Mouse (Mus musculus): ENCODE results near the gene Rdm1.
"Not testable (repeated sequence)": the region's sequence is repeated elsewhere in the genome, so short reads cannot be mapped to it uniquely, and the experiment has no call there.

The Rdm1 gene

DNA sequence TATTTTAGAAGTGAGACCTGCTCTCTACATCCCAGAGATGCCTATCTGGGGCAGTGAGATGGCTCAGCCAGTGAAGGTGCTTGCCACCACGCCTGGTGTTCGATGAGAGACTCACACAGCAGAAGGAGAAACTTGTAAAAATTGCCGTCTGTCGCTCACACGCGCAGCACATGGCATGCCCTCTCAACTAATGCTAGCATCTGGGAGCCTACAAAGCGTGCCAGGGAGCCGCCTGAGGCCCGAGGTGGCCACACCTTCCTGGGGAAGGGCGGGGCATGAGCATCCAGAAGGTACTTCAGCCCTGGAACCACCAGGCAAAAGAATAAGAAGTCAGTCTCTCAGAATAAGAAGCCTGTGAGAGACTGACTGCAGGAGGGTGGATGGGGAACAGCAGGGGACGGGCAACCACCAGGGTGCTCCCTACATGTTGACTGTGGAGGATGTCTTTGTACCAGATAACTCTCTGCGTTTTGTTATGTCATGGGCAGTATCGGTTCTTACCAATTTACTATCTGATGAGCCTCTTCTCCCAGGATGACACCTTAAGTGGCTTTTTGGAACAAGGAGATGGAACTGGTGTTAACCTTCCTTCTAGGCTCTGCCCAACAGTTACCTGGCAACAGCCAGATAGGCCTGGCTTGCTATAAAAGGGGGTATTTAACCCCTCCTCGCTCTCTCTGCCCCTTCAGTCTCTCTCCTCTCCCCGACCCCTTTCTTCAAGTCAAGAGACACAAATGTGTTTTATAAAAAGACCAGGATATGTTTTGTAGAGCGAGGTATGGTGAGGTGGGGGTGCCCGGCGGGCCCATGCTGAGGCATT is 9.8 kb upstream of the Rdm1 start:
- DNase-seq (ENCODE audit: low read depth, low spot score), result no peak

DNA sequence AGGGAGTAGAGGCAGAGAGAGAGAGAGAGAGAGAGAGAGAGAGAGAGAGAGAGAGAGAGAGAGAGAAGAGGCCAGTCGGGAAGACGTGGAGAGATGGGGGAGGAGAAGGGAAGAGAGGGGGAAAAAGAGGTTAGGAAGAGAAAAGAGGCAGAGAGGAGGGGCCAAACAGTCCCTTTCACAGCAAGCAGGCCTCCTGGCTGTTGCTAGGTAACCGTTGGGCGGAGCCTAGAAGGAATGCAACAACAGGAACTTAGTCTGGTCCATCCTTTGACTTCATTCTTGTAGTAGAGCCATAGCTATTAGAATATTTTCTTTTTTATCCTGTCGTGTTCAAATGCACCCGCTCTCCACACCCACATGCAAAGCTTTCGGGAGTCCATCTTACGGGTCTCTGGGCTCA is 9.1 kb upstream of the Rdm1 start:
- DNase-seq (ENCODE audit: low read depth, low spot score), result peak; percentile 70

- no peak for DNase-seq (ENCODE audit: low read depth, low spot score)
Measured at GRCm38 (mm10) chr11:101618596-101618995, 8.4 kb upstream of the Rdm1 start.

DNA sequence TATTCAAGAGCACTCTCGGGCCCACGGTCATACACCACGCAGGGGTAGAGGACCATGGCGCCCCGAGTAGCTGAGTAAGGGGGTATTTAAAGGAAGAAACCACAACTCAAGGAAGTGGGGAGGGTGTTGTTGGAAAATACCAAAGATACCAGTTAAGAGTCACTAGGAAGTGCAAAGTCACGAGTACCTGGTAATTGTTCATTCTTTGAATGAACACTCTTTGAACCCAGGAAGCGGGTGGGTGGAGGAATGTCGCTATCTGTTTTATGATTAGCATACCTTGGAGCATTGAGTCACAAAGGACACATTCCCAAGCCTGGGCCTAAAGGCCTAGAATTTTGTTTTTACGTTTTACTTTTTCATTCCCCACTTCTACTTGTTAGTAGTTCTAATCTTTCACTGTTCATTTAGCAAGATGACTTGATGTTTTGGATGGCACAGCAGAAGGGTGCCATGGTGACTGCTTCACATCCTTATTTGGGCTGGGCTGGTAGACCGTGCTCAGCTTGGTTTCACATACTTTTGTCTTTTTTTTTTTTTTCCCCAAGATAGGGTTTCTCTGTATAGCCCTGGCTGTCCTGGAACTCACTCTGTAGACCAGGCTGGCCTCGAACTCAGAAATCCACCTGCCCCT is 6.9 kb upstream of the Rdm1 start:
- DNase-seq (ENCODE audit: low read depth, low spot score), result not testable (repeated sequence)

DNA sequence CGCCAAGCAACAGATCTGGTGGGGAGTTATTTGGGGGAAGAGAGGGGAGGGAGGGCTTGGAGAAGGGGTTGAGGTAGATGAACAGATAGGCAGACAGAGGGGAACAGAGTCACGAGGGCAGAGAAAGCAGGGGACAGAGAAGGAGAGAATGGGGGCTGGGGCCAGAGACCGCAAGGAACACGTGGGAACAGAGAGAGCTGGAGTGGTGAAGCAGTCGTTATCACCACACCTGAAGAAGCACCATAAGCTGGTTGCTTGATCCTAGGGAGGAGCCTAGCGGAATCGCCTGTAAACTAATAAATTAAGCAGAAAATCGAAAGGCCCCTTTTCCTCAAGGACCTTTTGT is 373 bp upstream of the Rdm1 start:
- no peak for DNase-seq (ENCODE audit: low read depth, low spot score)

DNA sequence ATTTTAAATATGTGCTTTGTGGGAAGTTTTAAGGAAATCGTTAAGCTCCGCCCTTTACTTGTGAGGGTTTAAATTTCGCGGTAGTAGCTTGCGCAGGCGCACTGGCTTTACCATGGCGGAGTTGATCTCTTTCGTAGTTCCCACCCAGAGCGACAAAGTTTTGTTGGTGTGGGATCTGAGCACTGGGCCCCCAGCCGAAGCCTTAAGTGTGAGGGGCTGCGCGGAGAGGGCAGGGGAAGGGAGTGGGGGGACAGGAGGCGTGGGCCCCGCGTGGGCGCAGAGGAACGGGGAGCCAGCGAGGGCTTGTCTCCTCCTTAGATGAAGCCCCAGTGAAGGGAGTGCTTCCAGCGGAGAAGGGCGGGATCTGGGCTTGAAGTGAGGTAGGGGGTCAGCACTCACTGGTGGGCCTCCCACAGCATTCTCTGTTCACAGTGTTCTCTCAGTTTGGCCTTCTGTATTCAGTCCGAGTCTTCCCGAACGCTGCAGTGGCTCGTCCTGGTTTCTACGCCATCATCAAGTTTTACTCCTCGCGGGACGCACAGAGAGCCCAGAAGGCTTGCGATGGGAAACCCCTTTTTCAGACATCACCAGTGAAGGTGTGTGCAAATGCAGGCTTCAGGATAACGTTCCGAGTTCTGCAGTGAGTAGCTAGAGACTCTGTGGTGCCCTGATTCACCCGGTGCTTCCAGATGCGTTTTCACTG is 1.0 kb downstream of the Rdm1 start:
- DNase-seq (ENCODE audit: low read depth, low spot score), result peak; percentile 83

DNA sequence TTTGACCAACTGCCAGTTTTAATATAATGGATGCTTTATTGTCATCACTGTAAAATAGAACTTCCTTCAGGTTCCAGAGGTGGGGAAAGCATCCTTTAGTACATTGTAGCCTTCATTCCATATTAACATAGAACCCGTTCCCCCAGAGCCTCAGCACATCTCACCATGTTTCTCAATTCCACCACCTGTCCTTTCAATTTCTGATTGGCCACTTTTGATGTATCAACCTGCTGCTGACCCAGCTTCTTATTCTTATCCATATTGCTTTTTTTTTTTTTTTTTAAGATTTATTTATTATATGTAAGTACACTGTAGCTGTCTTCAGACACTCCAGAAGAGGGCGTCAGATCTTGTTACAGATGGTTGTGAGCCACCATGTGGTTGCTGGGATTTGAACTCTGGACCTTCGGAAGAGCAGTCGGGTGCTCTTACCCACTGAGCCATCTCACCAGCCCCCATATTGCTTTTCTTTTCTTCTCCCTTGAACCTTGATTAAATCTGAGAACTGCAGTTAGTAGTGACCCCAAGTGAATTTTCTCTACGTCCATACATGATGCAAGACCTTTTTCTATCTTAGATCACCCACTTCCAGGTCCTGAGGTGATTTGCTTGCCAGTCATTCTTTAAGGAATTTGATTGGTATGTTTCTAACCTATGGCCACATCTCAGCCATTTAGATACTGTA is 1.9 kb downstream of the Rdm1 start:
- not testable (repeated sequence) for DNase-seq (ENCODE audit: low read depth, low spot score)

- DNase-seq (ENCODE audit: low read depth, low spot score), result no peak
Measured at GRCm38 (mm10) chr11:101635660-101636059, 8.7 kb downstream of the Rdm1 start.

DNA sequence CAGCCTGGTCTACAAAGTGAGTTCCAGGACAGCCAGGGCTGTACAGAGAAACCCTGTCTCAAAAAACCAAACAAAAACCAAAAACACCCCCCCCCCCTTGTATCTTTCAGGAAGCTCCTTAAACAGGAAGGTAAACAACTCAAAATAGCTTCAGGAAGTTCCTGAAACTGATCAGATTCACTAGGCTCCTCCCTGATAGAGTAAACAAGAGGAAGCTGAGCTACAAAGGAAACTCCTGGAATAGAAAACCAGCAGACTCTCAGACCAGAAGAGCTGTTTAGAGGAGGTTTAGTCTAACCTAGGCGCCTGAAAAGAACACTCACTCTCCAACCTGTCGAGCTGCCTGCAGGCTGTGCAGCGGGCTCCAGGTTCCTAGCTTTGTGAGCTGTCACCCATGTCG is 12.8 kb downstream of the Rdm1 start:
- DNase-seq (ENCODE audit: low read depth, low spot score), result no peak

DNA sequence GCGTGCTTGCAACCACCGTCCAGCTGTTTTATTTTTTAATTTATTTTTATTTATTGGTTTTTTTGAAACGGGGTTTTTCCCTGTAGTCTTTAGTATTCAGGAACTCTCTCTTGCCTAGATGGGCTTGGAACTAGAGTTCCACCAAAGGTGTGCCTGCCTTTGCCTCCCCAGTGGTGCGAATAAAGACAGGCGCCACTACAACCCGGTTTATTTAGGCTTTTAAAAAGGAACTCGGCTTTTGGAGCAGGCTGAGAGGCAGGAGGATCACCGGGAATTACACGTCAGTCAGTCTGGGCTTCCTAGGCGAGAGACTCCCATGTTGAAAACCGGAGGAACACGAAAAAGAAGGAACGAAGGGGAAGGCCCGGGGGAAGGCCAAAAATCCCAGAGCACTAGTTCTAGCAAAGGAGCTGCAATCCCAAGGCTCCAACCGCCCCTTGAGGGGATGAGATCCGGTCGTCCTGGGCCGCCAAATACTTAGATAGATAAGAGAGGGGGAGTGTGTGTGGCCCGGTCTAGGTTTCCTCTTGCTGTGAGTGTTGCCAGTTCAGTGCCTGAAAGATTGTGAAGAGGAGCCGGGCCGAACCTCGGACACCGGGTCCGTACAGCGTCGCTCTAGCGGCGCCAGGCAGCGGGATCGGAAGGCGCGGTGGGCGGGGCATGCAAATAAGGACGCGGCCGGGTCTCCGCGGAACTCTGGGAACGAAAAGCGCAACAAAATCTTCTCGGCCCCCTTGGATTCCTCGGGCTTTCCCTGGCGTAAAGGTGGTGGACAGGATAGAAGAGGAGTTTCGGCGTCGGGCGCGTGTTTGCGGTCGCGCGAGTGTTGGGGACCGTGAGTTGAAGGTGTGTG is 14.1 kb downstream of the Rdm1 start:
- DNase-seq (ENCODE audit: low read depth, low spot score), result peak; percentile 77

DNA sequence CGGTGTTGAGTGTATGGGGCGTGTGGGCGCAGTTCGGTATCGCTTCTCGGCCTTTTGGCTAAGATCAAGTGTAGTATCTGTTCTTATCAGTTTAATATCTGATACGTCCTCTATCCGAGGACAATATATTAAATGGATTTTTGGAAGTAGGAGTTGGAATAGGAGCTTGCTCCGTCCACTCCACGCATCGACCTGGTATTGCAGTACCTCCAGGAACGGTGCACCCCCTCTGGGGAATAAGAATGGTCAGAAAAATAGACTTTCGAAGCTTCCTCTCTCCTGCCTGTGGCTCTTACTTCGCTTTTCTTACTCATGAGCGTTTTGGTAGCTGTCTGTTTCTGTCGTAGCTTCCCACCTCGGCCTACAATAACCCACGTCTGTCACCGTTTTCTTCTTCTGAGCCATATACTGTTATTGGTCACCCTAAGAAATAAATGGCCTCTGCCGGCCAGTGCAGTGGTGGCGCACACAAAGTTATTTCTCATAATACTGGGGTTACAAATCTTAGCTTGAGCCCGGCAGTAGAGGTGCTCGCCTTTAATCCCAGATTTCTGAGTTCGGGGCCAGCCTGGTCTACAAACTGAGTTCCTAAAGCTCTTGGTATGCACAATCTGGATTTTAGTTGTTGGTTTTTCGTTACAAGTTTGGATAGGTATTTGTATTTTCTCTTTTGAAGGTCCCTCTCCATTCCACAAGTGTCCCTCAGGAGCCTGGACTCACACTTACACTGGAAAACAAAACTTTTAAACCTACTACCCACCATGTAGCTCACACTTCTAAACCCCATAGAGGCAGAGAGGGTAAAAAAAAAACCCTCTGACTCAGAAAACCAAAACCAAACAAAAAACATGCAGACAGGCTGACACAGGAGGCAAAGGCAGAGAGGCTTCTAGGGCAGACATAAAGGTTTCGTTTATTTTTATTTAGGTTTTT is 15.0 kb downstream of the Rdm1 start:
- DNase-seq (ENCODE audit: low read depth, low spot score), result peak; percentile 66

DNA sequence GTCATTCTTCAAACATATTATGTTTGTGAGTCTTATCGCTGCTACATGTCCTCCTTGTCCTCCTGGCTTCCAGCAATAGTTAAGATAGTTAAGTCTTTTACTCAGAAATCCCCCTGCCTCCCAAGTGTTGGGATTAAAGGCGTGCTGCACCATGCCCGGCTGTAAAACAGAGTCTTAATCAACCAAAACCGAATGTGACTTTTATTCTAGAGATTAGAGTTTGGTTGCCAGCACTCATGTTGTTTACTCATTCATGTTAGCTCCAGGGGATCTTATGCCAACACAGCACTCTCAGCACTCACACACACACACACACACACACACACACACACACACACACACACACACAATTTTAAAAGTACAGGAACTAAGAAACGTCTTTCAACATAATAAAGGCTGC is 15.9 kb downstream of the Rdm1 start:
- DNase-seq (ENCODE audit: low read depth, low spot score), result no peak

- no peak for DNase-seq (ENCODE audit: low read depth, low spot score)
Measured at GRCm38 (mm10) chr11:101644591-101644990, 17.6 kb downstream of the Rdm1 start.

- DNase-seq (ENCODE audit: low read depth, low spot score), result not testable (repeated sequence)
Measured at GRCm38 (mm10) chr11:101645043-101645410, 18.0 kb downstream of the Rdm1 start.

DNA sequence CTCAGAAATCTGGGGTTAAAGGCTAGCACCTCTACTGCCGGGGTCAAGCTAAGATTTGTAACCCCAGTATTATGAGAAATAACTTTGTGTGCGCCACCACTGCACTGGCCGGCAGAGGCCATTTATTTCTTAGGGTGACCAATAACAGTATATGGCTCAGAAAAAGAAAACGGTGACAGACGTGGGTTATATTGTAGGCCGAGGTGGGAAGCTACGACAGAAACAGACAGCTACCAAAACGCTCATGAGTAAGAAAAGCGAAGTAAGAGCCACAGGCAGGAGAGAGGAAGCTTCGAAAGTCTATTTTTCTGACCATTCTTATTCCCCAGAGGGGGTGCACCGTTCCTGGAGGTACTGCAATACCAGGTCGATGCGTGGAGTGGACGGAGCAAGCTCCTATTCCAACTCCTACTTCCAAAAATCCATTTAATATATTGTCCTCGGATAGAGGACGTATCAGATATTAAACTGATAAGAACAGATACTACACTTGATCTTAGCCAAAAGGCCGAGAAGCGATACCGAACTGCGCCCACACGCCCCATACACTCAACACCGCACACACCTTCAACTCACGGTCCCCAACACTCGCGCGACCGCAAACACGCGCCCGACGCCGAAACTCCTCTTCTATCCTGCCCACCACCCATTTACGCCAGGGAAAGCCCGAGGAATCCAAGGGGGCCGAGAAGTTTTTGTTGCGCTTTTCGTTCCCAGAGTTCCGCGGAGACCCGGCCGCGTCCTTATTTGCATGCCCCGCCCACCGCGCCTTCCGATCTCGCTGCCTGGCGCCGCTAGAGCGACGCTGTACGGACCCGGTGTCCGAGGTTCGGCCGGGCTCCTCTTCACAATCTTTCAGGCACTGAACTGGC is 18.7 kb downstream of the Rdm1 start:
- DNase-seq (ENCODE audit: low read depth, low spot score), result peak; percentile 60

- DNase-seq (ENCODE audit: low read depth, low spot score), result not testable (repeated sequence)
Measured at GRCm38 (mm10) chr11:101646283-101646794, 19.3 kb downstream of the Rdm1 start.

DNA sequence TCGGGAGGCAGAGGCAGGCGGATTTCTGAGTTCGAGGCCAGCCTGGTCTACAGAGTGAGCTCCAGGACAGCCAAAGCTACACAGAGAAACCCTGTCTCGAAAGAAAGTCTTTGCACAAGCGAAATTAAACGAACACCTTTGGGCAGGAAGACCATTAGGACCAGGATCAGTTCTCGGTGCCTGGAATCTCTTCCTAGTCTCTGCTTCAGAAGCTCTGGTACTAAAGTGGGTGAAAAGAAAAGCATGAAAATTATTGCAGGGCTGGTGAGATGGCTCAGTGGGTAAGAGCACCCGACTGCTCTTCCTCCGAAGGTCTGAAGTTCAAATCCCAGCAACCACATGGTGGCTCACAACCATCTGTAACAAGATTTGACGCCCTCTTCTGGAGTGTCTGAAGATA is 20.1 kb downstream of the Rdm1 start:
- DNase-seq (ENCODE audit: low read depth, low spot score), result not testable (repeated sequence)

DNA sequence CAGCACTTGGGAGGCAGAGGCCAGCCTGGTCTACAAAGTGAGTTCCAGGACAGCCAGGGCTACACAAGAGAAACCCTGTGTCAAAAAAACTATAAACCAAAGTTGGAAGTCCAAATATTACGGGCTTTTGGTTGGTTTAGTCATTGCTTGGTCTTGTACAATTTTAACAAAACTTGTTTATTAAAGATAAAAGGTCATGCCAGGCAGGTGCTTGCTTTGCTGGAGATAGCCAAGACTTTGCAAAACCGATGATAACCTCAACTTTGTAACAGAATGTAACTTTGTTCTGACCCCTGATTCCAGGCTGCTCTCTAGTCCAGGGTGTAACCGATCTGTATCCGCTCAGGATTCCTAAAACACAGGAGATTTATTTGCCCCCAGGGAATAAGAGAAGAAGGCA is 29.4 kb downstream of the Rdm1 start:
- DNase-seq (ENCODE audit: low read depth, low spot score), result no peak

DNA sequence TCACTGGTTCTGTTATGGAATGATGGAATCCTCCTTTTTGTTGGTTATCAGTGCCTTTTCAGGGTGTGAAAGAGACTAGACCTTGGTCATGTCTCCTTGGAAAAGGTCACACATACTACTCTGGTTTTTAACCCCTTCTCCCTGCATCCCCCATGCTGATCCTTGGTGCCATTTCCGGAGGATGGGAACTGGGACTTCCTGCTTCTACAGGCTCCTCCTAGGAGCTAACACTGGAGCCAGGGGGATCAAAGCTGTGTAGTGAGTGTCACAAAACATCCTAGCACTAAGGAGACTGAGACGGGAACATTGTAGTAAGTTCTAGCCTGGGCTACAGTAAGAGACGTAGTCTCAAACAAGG is 30.5 kb downstream of the Rdm1 start:
- peak; percentile 39 for DNase-seq (ENCODE audit: low read depth, low spot score)
